In the genomic region with DNA sequence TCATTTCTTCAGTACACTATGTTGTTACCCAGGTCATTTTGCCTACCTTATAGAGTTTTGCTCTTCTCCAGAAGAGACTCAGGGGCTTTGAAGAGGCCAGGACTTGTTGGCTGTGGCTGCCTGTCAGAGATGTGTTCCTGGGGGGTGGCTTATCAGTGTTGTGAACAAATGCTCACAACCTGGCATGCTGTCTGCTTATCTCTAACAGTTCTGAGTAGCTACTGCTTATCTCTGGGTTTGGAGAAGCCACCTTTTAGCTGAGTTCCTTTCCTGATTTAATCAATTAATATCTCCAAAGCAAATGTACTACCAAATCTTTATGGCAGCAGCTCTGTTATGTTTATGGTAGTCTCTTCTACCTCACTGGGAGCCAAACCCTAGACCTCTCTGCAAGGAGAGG, we compare ENCODE assay signal across 22 mouse cellular contexts. TPM values are rescaled to one million over a fixed set of nuclear protein-coding genes. Genes with fewer than 3 reads are reported as not detected.
DNase-seq lines count a peak whose midpoint lies in the region; ATAC-seq and TF ChIP-seq lines count a peak whose summit lies in the region.
"Had no signal": no experiment of that assay in that cellular context is flagged by ENCODE, and none has a peak within 500 bp of the region (broad histone marks: within the 10 kb centered on the region; RNA-seq: fewer than 3 reads in every experiment).

No protein-coding gene starts in this region.

- no peak for DNase-seq in heart, postnatal 0 days (ENCODE audit: low spot score)
- DNase-seq in heart, postnatal 14 days, result no peak
- DNase-seq in c-Kit-positive CD71-positive TER-119-negative erythroid progenitor cells, embryonic 14.5 days (ENCODE audit: low read depth), result peak; percentile 60
- DNase-seq in embryo, embryonic 9.5 days (ENCODE audit: extremely low spot score), result no peak
- DNase-seq in forebrain, embryonic 10.5 days (ENCODE audit: extremely low spot score, low spot score), result no peak
- no peak for DNase-seq in ovary, postnatal 14 days (ENCODE audit: low spot score)
- DNase-seq: adrenal gland, adult 2 months; B cell, adult 2 months; cerebellum, adult 9-11 months; gastrocnemius, postnatal 10 days; heart, adult 11 months; heart, postnatal 10 days; kidney, postnatal 4 days; lung, embryonic 14.5 days; lung, postnatal 36 days; thymus, postnatal 4 days had no signal

- peaks cover 46% of the 10 kb centered on the region for H3K36me3 ChIP-seq in heart, postnatal 0 days (replicated peaks; ENCODE audit: control insufficient read depth, insufficient read depth, low read length)
- peaks cover 100% of the 10 kb centered on the region for H3K36me3 ChIP-seq in liver, embryonic 12.5 days
- H3K36me3 ChIP-seq in forebrain, embryonic 10.5 days (replicated peaks), result peaks cover 100% of the 10 kb centered on the region

- no peak for TF ChIP-seq CTCF in heart, postnatal 0 days (IDR thresholded peaks at IDR 0.05; ENCODE audit: low read depth)

- no peaks in the 10 kb centered on the region for H3K27me3 ChIP-seq in heart, postnatal 0 days (ENCODE audit: control insufficient read depth, insufficient read depth, low read length)
- no peaks in the 10 kb centered on the region for H3K27me3 ChIP-seq in liver, embryonic 12.5 days (replicated peaks)
- no peaks in the 10 kb centered on the region for H3K27me3 ChIP-seq in forebrain, embryonic 10.5 days (ENCODE audit: poor library complexity, severe bottlenecking)
- H3K27me3 ChIP-seq: forebrain, embryonic 13.5 days; hindbrain, embryonic 15.5 days had no signal

- H3K9ac ChIP-seq in heart, postnatal 0 days (replicated peaks; ENCODE audit: low read depth, low read length), result peak overlapping the region; percentile 25; the same call in 1 of the 2 replicates
- H3K9ac ChIP-seq in liver, embryonic 12.5 days, result peak overlapping the region; percentile 22; the same call in 1 of the 2 replicates
- H3K9ac ChIP-seq: forebrain, embryonic 13.5 days; hindbrain, embryonic 15.5 days; lung, embryonic 14.5 days had no signal

- H3K4me1 ChIP-seq in heart, postnatal 0 days (ENCODE audit: control insufficient read depth, insufficient read depth), result no peaks in the 10 kb centered on the region
- peaks cover 78% of the 10 kb centered on the region for H3K4me1 ChIP-seq in liver, embryonic 12.5 days
- H3K4me1 ChIP-seq in forebrain, embryonic 10.5 days, result no peaks in the 10 kb centered on the region
- H3K4me1 ChIP-seq: midbrain, embryonic 10.5 days had no signal

- no peak for ATAC-seq in heart, postnatal 0 days (ENCODE audit: insufficient read depth, low read depth)
- peak; percentile 91 for ATAC-seq in liver, embryonic 12.5 days
- peak; percentile 84 for ATAC-seq in megakaryocyte-erythroid progenitor cell, adult 5-6 weeks (replicated peaks; ENCODE audit: low FRiP score, low TSS enrichment, poor library complexity, severe bottlenecking)
- ATAC-seq: forebrain, embryonic 13.5 days; intestine, embryonic 16.5 days had no signal

- intact Hi-C loops in heart, postnatal 14 days (cut with DNase I), result loop anchor here (5.0 kb wide), 1 partner anchor 69 kb away; a partner anchor contains a TSS

- TF ChIP-seq EP300 in heart, postnatal 0 days (IDR thresholded peaks at IDR 0.05; ENCODE audit: low read depth), result no peak

- no peak overlapping the region for H3K4me2 ChIP-seq in heart, postnatal 0 days (ENCODE audit: low read depth, low read length)
- peak overlapping the region; percentile 57 for H3K4me2 ChIP-seq in liver, embryonic 12.5 days
- H3K4me2 ChIP-seq: forebrain, embryonic 13.5 days; hindbrain, embryonic 15.5 days; lung, embryonic 14.5 days had no signal

- H3K4me3 ChIP-seq in heart, postnatal 0 days (ENCODE audit: low read depth, low read length), result no peak overlapping the region
- H3K4me3 ChIP-seq in liver, embryonic 12.5 days, result no peak overlapping the region
- no peak overlapping the region for H3K4me3 ChIP-seq in forebrain, embryonic 10.5 days
- H3K4me3 ChIP-seq: forebrain, embryonic 13.5 days; hindbrain, embryonic 15.5 days; midbrain, embryonic 10.5 days had no signal

- no peak overlapping the region for H3K27ac ChIP-seq in heart, postnatal 0 days (ENCODE audit: low read depth)
- H3K27ac ChIP-seq in liver, embryonic 12.5 days, result peak overlapping the region; percentile 88
- H3K27ac ChIP-seq in forebrain, embryonic 10.5 days, result no peak overlapping the region
- H3K27ac ChIP-seq: forebrain, embryonic 13.5 days; hindbrain, embryonic 15.5 days; midbrain, embryonic 10.5 days had no signal

- H3K9me3 ChIP-seq in heart, postnatal 0 days (replicated peaks; ENCODE audit: control insufficient read depth, low read length), result no peaks in the 10 kb centered on the region
- no peaks in the 10 kb centered on the region for H3K9me3 ChIP-seq in liver, embryonic 12.5 days (replicated peaks)
- no peaks in the 10 kb centered on the region for H3K9me3 ChIP-seq in forebrain, embryonic 10.5 days
- H3K9me3 ChIP-seq: forebrain, embryonic 13.5 days; hindbrain, embryonic 15.5 days; midbrain, embryonic 10.5 days had no signal

RNA-seq across cellular contexts. Expression of a gene that starts 15.0 kb away (rescaled TPM):
- 60.9 and 64.7 TPM in 2 replicates for total RNA-seq in heart, postnatal 0 days (2014; rRNA removed; ENCODE audit: low replicate concordance)
- 38.8 and 40.6 TPM in 2 replicates for polyA plus RNA-seq in heart, postnatal 0 days (2015; fragmentation: Nextera tagmentation; extraction: Ambion mirVana)
- 10 to 100 TPM; 41.8 to 44.7 TPM for total RNA-seq in heart, postnatal 14 days (2021)
- 66.3 and 67.5 TPM in 2 replicates for polyA plus RNA-seq in liver, embryonic 12.5 days (2016; fragmentation: Nextera tagmentation; extraction: Ambion mirVana)
- 81.7 and 94.5 TPM in 2 replicates for total RNA-seq in megakaryocyte-erythroid progenitor cell, adult 5-6 weeks (2014; fragmentation: Nextera tagmentation)
- total RNA-seq in megakaryocyte-erythroid progenitor cell, adult 5-6 weeks (2017), result 50.6 and 58.1 TPM in 2 replicates
- polyA plus RNA-seq in forebrain, embryonic 10.5 days (2016; fragmentation: Nextera tagmentation; extraction: Ambion mirVana), result 144 and 147 TPM in 2 replicates

RNA-seq across cellular contexts. Expression of a gene that starts 29.5 kb away (rescaled TPM):
- 892 and 948 TPM in 2 replicates for total RNA-seq in heart, postnatal 0 days (2014; rRNA removed; ENCODE audit: low replicate concordance)
- polyA plus RNA-seq in heart, postnatal 0 days (2015; fragmentation: Nextera tagmentation; extraction: Ambion mirVana), result 1,914 and 1,978 TPM in 2 replicates
- 100 to 1,000 TPM; 796 to 811 TPM for total RNA-seq in heart, postnatal 14 days (2021)
- 265 and 282 TPM in 2 replicates for polyA plus RNA-seq in liver, embryonic 12.5 days (2016; fragmentation: Nextera tagmentation; extraction: Ambion mirVana)
- total RNA-seq in megakaryocyte-erythroid progenitor cell, adult 5-6 weeks (2014; fragmentation: Nextera tagmentation), result 181 and 226 TPM in 2 replicates
- 75.6 and 167 TPM in 2 replicates for total RNA-seq in megakaryocyte-erythroid progenitor cell, adult 5-6 weeks (2017)
- 366 and 374 TPM in 2 replicates for polyA plus RNA-seq in forebrain, embryonic 10.5 days (2016; fragmentation: Nextera tagmentation; extraction: Ambion mirVana)

RNA-seq across cellular contexts. Expression of a gene that starts 29.8 kb away (rescaled TPM):
- total RNA-seq in heart, postnatal 0 days (2014; rRNA removed; ENCODE audit: low replicate concordance), result 15.1 and 16.3 TPM in 2 replicates
- 10.7 and 11.0 TPM in 2 replicates for polyA plus RNA-seq in heart, postnatal 0 days (2015; fragmentation: Nextera tagmentation; extraction: Ambion mirVana)
- 1 to 10 TPM; 5.3 to 7.6 TPM for total RNA-seq in heart, postnatal 14 days (2021)
- 3.8 and 4.0 TPM in 2 replicates for polyA plus RNA-seq in liver, embryonic 12.5 days (2016; fragmentation: Nextera tagmentation; extraction: Ambion mirVana)
- total RNA-seq in megakaryocyte-erythroid progenitor cell, adult 5-6 weeks (2014; fragmentation: Nextera tagmentation), result 4.5 and 5.5 TPM in 2 replicates
- 4.1 and 7.6 TPM in 2 replicates for total RNA-seq in megakaryocyte-erythroid progenitor cell, adult 5-6 weeks (2017)
- polyA plus RNA-seq in forebrain, embryonic 10.5 days (2016; fragmentation: Nextera tagmentation; extraction: Ambion mirVana), result 11.1 and 12.2 TPM in 2 replicates
